Mouse (Mus musculus) midbrain, postnatal 0 days (tissue): ENCODE data around the gene Gm42791. TPM values are rescaled to one million over a fixed set of nuclear protein-coding genes. Genes with fewer than 3 reads are reported as not detected.

ENCODE experiments used
- ATAC-seq: fragments of 200-750 bp; cut with Nextera tagmentation; 2 replicates; pipeline ENCODE4 v1.8.0; 2017; ENCODE audit warnings: moderate number of reproducible peaks, mild to moderate bottlenecking, moderate TSS enrichment, moderate library complexity; ENCODE audit not compliant: low FRiP score
- DNase-seq: peaks from one replicate; pipeline ENCODE4 v3.0.0-alpha.2; 2015; ENCODE audit warnings: low spot score
- H3K27ac ChIP-seq: fragments of 300-500 bp; sonication (generic); 2 replicates; pipeline ENCODE4 v1.5.1; 2014; ENCODE audit warnings: low read depth, mild to moderate bottlenecking, low read length, mixed read lengths
- H3K27me3 ChIP-seq: fragments of 300-500 bp; sonication (generic); 2 replicates; pipeline ENCODE4 v1.6.1; 2014; ENCODE audit warnings: low read length, control low read depth, mixed read lengths; ENCODE audit not compliant: insufficient read depth
- H3K36me3 ChIP-seq: fragments of 300-500 bp; sonication (generic); 2 replicates; pipeline ENCODE4 v1.6.1; 2014; ENCODE audit warnings: low read length, control low read depth, mixed read lengths; ENCODE audit not compliant: insufficient read depth
- H3K4me1 ChIP-seq: fragments of 300-500 bp; sonication (generic); 2 replicates; pipeline ENCODE4 v1.6.1; 2014; ENCODE audit warnings: mild to moderate bottlenecking, control low read depth, antibody characterized with exemption, low read length, mixed read lengths; ENCODE audit not compliant: insufficient read depth
- H3K4me2 ChIP-seq: fragments of 300-500 bp; sonication (generic); 2 replicates; pipeline ENCODE4 v1.6.1; 2014; ENCODE audit warnings: low read depth, mild to moderate bottlenecking, low read length, mixed read lengths; ENCODE audit not compliant: poor library complexity, severe bottlenecking
- H3K4me3 ChIP-seq: fragments of 300-500 bp; sonication (generic); 2 replicates; pipeline ENCODE4 v1.5.1; 2014; ENCODE audit warnings: low read depth, mild to moderate bottlenecking, low read length, moderate library complexity
- H3K9ac ChIP-seq: fragments of 300-500 bp; sonication (generic); replicated peaks from 2 replicates; pipeline ENCODE4 v1.6.1; 2014; ENCODE audit warnings: mild to moderate bottlenecking, low read length, moderate library complexity, mixed read lengths; ENCODE audit not compliant: poor library complexity, severe bottlenecking
- H3K9me3 ChIP-seq: fragments of 300-500 bp; sonication (generic); 2 replicates; pipeline ENCODE4 v1.6.1; 2016; ENCODE audit warnings: low read length, control low read depth
- CTCF ChIP-seq: IDR thresholded peaks from 2 replicates; pipeline ENCODE4 v1.5.1; 2016; ENCODE audit warnings: antibody characterized with exemption, mild to moderate bottlenecking
- WGBS: fragments of 180-500 bp; shearing (Covaris S2); extraction: QIAGEN DNeasy Blood & Tissue Kit; methylation state at CpG from one replicate; pipeline ENCODE4 v1.1.7; 2014; 5-methylcytosine and 5-hydroxymethylcytosine counted together
- polyA plus RNA-seq: library from polyadenylated mRNA; unstranded; fragments of >200 nt; fragmentation: Nextera tagmentation; extraction: Ambion mirVana; gene quantifications from 2 replicates; pipeline ENCODE4 v1.2.1, GENCODE M21; 2015
- total RNA-seq: library from RNA; depleted of rRNA; stranded (reverse); fragments of >200 nt; gene quantifications from 2 replicates; pipeline ENCODE4 v1.2.3, GENCODE M21; 2014

Gene Gm42791
- total and polyA plus RNA-seq, 2 experiments from 2014 or later = 3.1 TPM; not detected in 1

- H3K4me3 ChIP-seq = no peak overlapping the region
- no peak for ATAC-seq
- 99% methylated on average over 11 of the region's 11 CpGs for WGBS
These were observed 2.3 kb downstream of the Gm42791 start for GRCm38 (mm10) chr5:148992598-148992997.

GRCm38 (mm10) chr5:148990891-148991311 is 4.0 kb downstream of the Gm42791 start:
- H3K9me3 ChIP-seq = no peaks in the 10 kb centered on the region
- no peak overlapping the region for H3K9ac ChIP-seq
- no peak for TF ChIP-seq CTCF
- no peak overlapping the region for H3K4me2 ChIP-seq
- no peaks in the 10 kb centered on the region for H3K36me3 ChIP-seq
- DNase-seq (no peak), ATAC-seq (no peak)
- H3K27ac ChIP-seq = no peak overlapping the region
- H3K27me3 ChIP-seq = no peaks in the 10 kb centered on the region
- 89% methylated on average over 12 of the region's 12 CpGs for WGBS
- H3K4me1 ChIP-seq = no peaks in the 10 kb centered on the region
- H3K4me3 ChIP-seq = no peak overlapping the region

More at GRCm38 (mm10) chr5:148992598-148992997, 2.3 kb downstream of the Gm42791 start:
- Histone ChIP-seq H3K27ac (no peak overlapping the region), H3K27me3 (no peaks in the 10 kb centered on the region), H3K36me3 (no peaks in the 10 kb centered on the region), H3K4me2 (no peak overlapping the region), H3K4me1 (no peaks in the 10 kb centered on the region), H3K9ac (no peak overlapping the region), H3K9me3 (no peaks in the 10 kb centered on the region)
- DNase-seq = no peak
- no peak for TF ChIP-seq CTCF

GRCm38 (mm10) chr5:148989480-148989879 is 5.5 kb downstream of the Gm42791 start:
- H3K36me3 ChIP-seq = no peaks in the 10 kb centered on the region
- no peaks in the 10 kb centered on the region for H3K27me3 ChIP-seq
- H3K27ac ChIP-seq = no peak overlapping the region
- TF ChIP-seq CTCF = peak; percentile 61
- no peak for ATAC-seq
- no peak for DNase-seq
- no peak overlapping the region for H3K4me3 ChIP-seq
- H3K4me1 ChIP-seq = no peaks in the 10 kb centered on the region
- 89% methylated on average over 7 of the region's 7 CpGs for WGBS
- H3K4me2 ChIP-seq = no peak overlapping the region
- H3K9ac ChIP-seq = no peak overlapping the region
- H3K9me3 ChIP-seq = no peaks in the 10 kb centered on the region

GRCm38 (mm10) chr5:148984961-148985360 is 10.0 kb downstream of the Gm42791 start:
- H3K9me3 ChIP-seq = no peaks in the 10 kb centered on the region
- H3K4me2 ChIP-seq = no peak overlapping the region
- no peak for DNase-seq
- H3K4me1 ChIP-seq = no peaks in the 10 kb centered on the region
- no peaks in the 10 kb centered on the region for H3K27me3 ChIP-seq
- H3K36me3 ChIP-seq = no peaks in the 10 kb centered on the region
- no peak overlapping the region for H3K9ac ChIP-seq
- H3K27ac ChIP-seq = no peak overlapping the region
- TF ChIP-seq CTCF = no peak
- 43% methylated on average over 13 of the region's 13 CpGs for WGBS
- no peak for ATAC-seq
- H3K4me3 ChIP-seq = no peak overlapping the region

GRCm38 (mm10) chr5:148983696-148984095 is 11.3 kb downstream of the Gm42791 start:
- H3K27me3 ChIP-seq = no peaks in the 10 kb centered on the region
- no peak overlapping the region for H3K4me3 ChIP-seq
- H3K36me3 ChIP-seq = no peaks in the 10 kb centered on the region
- H3K9ac ChIP-seq = no peak overlapping the region
- no peaks in the 10 kb centered on the region for H3K4me1 ChIP-seq
- no peaks in the 10 kb centered on the region for H3K9me3 ChIP-seq
- H3K4me2 ChIP-seq = no peak overlapping the region
- TF ChIP-seq CTCF = peak; percentile 36; the same call in 1 of the 2 replicates
- ATAC-seq = no peak
- WGBS = 94% methylated on average over 1 of the region's 1 CpGs
- no peak overlapping the region for H3K27ac ChIP-seq
- no peak for DNase-seq

GRCm38 (mm10) chr5:148983108-148983664 is 11.8 kb downstream of the Gm42791 start:
- ATAC-seq = no peak
- WGBS = 79% methylated on average over 11 of the region's 12 CpGs
- TF ChIP-seq CTCF = no peak

More at GRCm38 (mm10) chr5:148983108-148983664, 11.8 kb downstream of the Gm42791 start:
- H3K27me3 ChIP-seq = no peaks in the 10 kb centered on the region
- no peak overlapping the region for H3K4me3 ChIP-seq
- no peak overlapping the region for H3K4me2 ChIP-seq
- no peak for DNase-seq
- H3K4me1 ChIP-seq = no peaks in the 10 kb centered on the region
- H3K9me3 ChIP-seq = no peaks in the 10 kb centered on the region
- no peak overlapping the region for H3K27ac ChIP-seq
- no peaks in the 10 kb centered on the region for H3K36me3 ChIP-seq
- no peak overlapping the region for H3K9ac ChIP-seq
